Mouse (Mus musculus) adrenal gland, adult 8-10 months (tissue): ENCODE results near the gene Ralgapb. TPM values are rescaled to one million over a fixed set of nuclear protein-coding genes. Genes with fewer than 3 reads are reported as not detected.

ENCODE experiments used
- DNase-seq: peaks from one replicate; pipeline ENCODE4 v3.0.0; 2022
- total RNA-seq, 4 experiments: library from RNA; stranded (reverse); gene quantifications; 2 replicates each; pipeline ENCODE4 v1.2.4; 2022

Ralgapb gene
- total RNA-seq, 4 experiments from 2014 or later = 70.4 to 97.0 (median 85.3) TPM

DNA sequence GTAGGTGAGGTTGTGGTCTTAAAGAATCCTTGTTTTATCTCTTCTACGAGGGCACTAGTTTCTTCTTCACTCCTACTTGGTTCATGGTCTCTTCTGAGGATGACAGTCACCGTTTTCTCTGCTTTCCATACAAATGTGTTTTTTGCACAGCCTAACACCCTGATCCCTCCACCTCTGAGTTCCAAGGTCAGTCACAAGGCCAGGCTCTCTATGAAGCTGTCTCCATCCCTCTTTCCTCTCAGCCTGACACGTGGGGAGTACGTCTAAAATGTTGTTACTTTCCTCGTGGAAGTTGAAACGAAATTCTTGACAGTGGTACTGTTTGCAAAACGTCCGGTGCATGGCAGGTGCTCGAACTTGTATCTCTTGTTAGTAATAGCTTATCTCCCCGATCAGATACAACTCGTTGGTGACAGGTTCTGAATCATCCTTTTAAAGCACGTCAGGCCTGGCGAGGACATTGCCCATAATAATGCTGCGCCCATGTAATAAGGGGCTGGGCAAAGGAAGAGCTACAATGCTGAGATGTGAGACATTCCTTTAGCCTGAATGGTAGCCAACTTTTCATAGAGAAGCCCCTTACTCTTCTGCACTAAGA, 552 bp upstream of the Ralgapb start:
- no peak for DNase-seq

DNA sequence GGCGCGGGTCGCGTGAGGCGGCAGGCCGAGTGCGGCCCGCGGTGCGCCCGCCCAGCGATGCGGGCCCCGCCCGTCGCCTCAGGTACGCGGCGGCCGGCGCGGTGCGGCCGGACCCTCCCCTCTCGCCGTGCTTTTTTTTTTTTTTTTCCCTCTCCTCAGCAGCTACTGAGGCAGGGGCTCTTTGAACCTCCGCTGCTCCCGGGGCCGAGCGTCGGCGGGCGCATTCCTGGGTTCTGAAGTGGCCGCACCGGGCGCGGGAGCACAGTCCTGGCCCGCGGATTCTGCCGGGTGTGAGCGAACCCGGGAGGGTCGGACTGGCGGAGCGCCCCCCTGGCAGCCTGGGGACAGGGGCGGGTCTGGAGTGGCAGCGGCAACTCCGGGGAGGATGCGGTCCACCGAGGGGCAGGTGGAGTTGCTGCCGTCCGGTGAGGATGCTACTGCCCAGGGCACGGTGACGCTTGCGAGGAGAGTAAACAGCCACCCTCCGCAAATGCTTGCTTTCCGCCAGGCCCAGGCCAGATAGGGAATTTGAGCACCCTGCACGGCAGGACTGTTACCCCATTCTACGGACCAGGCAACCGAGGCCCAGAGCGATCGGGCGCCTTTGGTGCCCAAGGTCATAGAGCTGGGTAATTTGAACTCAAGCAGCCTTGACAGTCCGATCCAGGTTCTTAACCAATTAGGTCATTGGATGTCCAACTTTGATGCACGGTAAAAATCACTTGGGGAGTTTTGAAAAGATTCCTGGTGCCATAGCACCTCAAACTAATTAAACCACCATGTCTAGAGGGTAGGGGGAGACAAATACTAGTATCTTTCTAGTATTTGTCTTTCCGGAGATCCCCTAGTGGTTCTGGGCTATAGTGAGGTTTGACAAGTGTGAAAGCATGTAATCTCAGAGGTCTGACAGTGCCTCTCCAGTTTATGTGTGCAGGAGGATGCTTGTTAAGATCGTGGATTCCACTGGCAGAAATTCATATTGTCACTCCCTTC, 670 bp downstream of the Ralgapb start:
- peak; percentile 39 for DNase-seq

DNA sequence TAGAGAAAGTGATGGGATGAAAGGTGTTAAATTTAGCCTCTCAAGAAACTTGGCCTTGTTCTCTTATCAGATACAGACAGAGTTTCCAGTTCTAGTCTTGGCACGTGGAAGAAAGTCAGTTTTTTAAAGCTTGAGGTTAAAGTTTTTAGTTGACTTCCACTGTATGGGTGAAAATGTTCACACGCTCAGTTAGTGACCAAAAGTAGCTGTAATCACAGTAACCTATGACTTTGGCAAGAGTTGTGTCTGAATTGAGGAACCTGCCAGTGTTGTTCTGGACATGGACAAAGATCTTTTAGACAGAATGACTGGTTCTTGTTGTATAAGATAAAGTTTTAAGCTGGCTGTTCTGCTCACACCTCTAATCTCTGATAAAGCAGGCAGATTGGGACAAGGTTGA, 3.6 kb downstream of the Ralgapb start:
- no peak for DNase-seq

DNA sequence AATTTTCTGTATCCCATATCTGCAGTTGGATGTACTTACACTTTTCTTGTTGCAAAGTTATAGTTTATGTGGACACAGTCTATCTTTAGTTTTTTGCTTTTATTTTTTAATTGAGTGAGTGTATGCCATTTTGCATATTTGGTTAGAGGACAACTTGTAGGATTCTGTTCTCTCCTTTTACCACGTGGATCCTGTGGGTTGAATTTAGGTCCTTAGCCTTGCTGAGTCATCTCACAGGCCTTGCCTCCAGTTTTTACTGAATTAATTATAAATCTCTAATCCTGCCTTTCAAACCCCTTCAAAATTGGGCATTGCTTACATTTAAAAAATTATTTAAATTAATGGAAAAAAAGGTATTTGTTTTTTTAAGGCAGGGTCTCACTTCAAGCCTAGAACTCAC, 6.2 kb downstream of the Ralgapb start:
- DNase-seq = no peak

DNA sequence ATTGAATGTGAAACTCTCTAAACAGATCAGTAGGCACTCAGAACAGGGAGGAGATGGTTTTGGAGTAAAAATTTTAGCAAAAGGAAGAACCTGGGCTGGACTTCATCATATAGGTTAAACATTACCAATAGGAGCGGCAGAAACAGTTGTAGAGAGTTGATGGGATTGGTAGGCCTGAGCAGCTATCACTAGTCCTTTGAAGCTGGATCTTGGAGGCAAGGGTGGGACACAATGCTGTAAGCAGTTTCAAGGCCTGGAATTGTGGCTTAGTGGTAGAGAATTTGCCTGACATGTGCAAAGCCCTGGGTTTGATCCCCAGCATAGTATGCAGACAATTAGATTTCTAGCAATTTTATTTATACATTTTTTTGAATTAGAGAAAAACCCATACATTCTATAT, 9.0 kb downstream of the Ralgapb start:
- no peak for DNase-seq

DNA sequence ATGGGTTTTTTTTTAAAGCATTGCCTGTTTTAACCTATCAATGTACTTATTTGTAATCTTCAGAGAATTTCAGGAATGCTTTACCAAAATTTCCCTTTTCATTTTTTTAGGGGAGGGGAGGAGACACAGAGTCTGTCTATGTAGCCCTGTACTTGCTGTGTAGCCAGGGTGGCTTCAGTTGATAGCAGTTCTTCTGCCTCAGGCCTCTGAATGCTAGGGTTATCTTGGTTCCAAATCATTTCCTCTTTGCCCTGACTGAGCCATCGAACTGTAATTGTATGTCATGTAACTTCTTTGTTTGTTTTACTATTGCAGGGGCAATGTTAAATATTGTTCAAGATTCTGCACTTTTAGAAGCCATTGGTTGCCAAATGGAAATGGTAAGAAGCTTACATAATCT, 36.2 kb downstream of the Ralgapb start:
- DNase-seq = no peak

DNA sequence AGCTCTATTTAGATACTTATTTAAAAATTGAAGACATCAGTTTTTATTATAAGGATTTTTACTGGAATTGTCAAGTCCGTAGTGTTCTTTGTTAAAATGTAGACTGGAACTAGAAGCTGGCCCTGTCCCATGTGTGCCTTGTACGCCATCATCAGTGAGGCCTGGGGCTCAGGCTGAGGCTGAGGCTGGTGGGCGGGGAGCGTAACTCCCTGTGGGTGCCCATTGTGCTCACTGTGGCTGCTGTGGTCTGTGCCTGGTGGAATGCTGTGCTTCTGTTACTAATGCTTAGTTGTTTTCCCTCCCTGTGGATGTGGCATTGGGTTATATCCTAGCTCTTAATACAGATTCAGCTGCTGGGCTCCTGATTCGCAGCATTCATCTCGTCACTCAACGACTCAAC, 40.2 kb downstream of the Ralgapb start:
- DNase-seq = no peak

DNA sequence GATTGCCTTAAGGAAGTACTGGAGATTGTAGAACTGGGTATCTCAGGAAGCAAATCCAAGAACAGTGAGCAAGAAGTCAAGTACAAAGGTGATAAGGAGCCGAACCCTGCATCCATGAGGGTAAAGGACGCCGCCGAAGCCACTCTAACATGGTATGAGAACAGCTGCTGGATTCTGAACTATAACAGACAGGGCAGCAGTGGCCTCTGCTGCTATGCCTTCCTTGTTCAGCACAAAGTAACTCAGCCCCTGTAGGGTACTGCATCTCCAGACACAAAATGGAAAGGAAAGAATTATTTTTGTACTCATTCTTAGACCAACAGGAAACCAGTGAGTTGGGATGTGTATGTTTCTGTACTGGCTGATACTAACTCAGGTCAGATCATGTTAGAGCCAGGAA, 46.8 kb downstream of the Ralgapb start:
- no peak for DNase-seq

DNA sequence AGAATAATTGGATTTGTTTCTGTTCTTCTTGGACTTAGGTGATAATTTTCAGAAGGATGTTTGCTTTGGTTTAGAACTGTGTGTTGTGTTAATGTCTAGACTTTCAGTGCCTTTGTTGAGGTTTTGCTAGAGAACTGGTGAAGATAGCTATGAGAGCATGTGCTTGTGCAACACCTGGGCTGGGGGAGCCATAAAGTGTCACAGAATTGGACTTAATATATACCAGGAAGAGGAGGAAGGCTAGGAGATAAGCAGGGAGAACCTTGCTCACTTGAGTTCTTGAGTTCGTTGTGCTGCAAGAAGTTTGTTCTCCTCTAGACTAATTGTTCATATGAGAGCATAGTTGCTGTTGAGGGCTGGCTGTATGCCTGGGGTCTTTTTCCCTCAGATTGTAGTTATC, 48.0 kb downstream of the Ralgapb start:
- DNase-seq = no peak

DNA sequence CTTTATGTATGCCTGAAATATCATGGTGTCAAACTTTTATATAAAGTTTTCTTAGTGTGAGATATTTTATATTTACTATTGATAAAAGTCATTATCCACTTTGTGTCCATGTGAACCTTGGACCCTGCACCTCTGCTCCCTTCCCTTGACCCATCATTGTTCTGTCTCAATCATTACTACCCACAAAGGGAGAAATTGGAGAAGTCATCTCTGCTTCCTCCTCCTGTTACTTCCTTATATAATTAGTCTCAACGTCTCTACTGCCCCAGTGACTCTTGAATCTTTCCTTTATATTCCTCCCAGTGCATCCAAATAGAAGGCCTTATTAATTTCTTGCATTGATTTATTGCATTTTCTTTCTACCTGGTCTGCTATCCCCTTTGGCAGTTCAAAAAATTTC, 52.8 kb downstream of the Ralgapb start:
- no peak for DNase-seq

DNA sequence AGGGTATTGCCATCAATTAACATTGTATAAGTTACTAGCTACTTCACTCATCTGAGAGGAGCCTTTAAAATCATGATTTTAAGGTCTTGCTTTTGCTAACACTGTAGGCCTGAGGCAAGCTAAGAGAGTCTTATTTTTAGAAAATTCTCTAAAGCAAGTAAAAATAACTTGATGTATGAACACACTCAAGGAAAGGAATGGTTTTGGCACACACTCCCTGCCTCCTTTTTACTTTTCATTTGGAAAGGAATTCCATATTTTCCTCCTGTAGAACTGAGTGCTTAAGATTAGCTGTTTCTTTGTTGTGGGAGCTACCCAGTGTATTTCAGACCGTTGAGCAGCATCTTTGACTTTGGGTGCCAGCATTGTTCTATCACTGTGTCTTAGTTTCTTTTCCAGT, 64.5 kb downstream of the Ralgapb start:
- no peak for DNase-seq

DNA sequence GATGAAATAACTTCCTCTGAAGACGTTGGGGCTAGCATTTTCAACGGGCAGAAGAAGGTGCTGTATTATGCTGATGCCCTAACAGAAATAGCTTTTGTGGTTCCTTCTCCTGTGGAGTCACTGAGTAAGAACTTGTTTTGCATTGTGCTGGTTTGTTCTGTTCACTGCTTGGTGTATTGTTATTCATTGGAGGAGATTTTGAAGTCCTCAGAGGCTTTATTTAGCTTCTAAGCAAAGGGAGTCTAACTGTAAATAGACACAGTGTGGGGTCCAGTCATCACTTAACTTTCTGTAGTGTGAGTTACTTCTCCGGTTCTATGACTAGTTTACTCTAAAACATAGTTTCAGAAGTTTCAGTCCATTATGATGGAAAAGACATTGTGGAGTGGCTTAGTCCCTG, 68.0 kb downstream of the Ralgapb start:
- no peak for DNase-seq

DNA sequence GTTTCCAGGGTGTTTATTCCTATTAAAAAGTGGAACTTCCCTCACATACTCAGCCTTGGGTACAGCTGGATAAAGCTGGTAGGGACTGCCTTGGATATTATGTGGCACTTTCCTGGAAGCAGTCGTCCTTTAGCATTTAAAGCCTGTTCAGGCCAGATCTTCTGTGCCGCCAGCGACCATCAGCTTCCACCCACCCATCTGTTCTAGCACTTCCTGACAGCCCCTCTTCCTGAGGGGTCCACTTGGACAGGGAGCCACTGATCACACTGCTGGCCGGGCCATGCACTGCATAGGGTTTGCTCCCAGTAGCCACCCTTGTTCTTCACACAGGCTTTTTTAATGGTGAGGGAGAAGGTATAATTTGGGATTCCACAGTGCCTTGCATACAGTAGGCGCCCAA, 88.8 kb downstream of the Ralgapb start:
- DNase-seq = no peak

DNA sequence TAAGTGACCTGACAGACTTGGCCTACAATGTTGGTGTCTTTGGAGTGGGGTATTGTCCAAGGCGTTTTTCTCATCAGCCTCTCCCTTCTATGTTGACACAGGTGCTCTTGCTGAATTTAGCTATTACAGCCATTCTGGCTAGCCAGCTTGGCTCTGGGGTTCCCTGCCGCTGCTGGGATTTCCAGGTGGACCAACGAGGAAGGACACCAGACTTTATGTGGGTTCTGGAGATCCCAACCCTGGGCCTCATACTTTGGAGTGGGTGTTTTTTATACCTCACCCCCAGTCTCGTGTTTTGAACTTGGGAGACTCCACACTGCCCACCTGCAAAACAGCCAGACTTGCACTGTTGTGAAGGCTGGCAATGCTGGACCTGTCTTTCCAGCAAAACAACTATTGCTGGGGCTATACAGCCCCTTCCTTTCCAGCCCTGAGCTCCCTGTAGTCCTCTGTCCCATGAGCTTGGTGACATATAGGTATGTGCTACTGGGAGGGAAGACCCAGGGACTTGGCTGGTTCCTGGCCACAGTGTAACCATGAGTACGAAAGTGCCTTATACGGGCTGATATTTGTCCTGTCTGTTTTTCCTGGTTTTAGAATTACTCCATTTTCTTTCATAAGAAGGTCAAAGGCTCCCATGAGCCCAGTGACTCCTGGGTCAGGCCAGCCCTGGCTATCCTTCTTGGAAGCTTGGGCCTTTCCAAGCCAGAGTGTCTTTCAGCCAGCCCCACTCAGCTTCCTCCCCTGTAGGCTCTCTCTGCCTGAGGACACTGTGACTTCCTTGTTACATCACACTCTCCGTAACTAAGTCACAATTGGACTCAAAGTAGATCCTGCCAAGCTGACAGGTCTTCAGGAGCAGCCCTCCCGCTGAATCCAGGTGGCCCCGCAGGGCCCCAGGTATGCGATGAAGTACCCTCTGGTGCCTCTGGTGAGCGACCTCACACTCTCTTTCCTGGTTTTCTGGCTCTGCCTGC, 92.5 kb downstream of the Ralgapb start, which contains the start of gene Adig:
TSS of gene Adig (plus strand) at position 777 of the 977 bp plus-strand sequence.
- peak; percentile 20 for DNase-seq

DNA sequence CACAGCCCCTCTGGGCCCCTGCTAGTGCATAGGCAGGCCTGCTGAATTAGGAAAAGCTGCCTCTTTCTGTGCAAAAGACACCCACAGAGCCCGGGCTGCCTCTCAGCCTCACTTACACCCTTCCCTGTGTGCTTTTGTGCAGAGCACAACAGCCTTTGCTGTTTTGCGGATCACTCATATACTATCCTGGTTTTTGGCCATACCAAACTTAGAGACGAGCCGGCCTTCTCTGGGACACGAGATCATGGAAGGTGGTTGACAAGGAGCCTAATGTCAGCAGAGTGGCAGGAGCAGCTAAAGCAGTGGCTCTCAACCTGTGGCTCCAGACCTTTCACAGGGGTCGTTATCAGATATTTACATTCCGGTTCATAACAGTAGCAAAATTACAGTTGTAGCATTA, 93.6 kb downstream of the Ralgapb start:
- DNase-seq = no peak

DNA sequence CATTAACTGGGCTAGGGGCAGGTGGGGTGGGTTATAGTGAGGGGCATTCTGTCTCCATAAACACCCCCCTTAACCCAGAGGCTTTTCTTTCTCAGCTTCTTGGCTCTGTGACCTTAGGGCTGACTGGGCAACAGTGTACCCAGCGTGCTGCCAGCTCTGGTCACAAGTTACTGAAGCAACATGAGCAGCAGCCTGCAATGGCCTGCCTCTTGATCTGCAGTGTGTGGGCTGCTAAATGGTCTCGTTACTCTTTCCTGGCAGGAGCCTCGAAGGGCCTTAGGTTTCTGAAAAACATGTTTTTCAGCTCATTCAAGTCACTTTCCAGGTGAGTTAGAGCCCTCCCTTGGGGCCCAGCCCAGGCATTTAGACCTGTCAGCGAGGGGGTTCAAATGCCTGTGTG, 94.0 kb downstream of the Ralgapb start:
- DNase-seq = no peak

DNA sequence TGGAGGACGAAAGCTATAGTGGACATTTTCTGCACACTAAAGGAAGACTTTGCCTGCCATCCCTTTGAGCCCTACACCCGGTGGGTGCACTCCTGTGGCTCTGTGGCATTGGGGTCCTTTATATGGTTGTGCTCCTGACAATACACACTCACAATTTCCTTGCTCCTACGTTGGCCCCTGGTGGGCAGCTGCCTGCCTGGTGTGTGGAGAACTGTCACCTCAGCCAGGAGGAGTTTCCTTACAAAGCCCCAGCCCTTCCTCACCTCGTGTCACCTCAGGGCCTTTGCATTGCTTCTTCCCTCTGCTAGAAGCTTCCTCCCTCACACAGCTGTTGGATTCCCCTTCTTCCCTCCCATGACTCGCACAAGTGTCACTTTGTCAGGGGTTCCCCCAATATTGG, 96.8 kb downstream of the Ralgapb start:
- no peak for DNase-seq

DNA sequence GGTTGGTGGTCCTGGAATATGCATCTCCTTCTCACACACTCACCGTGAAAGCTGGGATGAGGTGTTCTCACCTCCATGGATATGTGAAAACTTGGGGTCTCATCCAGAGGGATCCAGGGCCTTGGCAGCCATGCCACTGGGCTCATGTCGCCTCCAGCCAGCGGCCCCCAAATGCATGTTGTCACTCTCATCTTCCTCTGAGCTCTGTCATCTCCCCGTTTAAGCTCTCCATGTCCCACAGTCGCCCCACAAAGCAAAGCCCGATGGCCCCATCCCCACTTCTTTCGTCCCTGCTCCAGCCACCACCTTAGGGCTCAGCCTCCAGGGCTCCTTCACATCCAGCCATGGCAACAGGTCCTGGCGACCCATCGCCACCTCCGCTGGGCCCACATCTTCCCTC, 97.4 kb downstream of the Ralgapb start:
- no peak for DNase-seq

DNA sequence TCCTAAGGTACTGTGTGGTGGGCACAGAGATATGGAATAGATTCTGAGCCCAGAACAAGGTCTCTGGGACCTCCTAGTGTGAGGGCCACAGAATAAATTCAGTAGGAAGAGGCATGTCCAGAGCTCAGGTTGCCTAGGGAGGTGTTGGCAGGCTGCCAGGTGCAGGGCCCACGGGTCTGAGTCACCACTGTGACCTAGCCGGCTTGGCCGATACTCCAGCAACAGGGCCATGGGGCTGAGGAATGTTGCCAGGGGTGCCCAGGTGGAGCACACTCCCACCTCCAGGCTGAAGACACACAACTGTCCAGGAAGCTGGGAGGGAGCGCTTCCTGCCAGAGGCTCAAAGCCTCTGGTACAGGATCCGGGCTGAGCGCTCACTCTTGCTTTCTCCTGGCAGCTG, 101.0 kb downstream of the Ralgapb start:
- peak; percentile 66 for DNase-seq

DNA sequence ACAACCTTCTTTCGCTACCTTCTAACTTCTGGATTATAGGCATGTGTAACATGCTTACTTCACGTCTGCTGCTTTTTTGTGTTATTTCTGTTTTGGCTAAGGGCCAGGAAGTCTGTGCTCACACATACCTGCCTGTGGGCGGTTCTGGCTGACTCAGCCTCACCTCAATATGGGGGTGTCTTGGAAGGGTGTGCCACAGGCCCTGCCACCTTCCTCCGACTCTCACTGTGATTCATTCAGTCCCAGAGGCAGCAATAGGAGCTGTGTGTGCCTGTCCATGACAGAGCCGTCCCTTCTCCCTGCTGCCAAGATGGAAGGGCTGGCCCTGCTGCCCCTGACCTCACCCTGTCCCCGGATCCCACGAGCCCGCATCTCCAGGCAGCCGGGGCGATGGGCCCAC, 102.9 kb downstream of the Ralgapb start, which contains the start of gene Arhgap40:
TSS of gene Arhgap40 (plus strand) at position 269 of the 400 bp plus-strand sequence.
- DNase-seq = no peak

DNA sequence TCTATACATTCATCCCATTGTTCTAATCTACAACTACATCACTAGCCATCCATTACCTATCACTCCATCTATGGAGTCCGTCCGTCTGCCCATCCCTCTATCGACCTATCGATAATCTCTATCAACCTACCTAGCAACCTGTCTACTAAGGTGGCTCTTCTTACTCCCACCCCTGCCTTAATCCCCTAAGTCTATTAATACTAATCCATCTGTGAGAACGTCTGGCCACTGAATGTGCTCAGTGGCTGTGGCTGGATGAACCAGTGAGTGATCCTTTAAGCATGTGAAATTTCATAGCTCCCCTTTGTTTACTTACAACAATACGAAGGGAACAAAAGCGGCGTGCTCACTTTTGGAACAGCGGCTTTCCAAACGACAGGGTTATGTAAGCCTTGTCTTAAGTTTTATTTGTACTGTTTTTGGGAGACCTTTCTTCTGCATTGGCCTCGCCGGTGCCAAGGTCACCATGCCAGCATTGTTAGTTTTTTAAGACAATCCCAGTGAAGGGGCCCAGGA, 104.2 kb downstream of the Ralgapb start:
- DNase-seq = no peak

DNA sequence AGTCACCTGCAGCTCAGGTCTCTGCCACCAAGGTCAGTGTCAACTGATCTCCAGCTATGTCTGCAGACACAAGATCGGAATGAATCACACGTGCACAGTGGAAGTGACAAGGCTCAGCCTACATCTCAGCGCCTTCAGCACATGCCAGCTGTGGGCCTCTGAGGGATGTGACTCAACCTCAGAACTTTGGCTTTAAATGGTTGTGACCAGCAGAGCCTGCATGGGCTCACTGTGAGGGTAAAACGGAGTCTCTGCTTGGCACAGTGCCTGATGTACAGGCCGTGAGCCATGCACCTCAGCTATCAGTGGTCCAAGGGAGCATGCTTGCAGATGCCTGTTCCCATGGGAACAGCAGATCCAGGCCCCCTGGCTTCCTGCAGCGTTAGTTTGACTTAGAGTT, 108.9 kb downstream of the Ralgapb start:
- DNase-seq = no peak
